Mouse (Mus musculus): ENCODE measurements at regions not wholly inside any gene's neighbourhood (a gene's known extent, or its start where the extent isn't known, plus 50 kb on each side); places are given as distances from the start of the nearest gene placed in this dataset.

DNA sequence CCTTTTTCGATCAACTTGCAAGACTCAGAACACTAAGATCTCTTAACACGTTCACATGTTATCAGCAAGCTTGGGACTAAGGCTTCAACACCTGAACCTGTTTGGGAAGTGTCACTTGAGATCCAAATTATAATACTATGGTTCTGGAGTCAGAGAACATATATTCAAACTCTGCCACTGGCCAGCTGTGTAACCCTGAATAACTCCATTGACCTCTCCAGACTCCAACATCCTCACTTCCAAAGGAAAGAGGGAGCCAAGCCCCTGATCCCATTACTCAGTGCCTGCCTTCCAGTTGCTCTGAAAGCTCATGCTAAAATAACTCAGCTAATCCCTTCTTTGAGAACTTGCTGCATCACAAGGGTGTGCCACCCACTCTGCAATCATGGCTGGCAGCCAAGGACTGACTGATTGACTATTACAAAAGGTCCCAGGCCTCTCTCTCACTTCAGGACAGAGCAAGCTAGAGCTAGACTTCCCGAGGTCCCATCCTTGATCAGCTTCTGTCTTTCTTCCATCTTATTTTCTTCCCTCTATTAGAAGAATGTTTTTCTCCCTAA lies 58.8 kb upstream of the 9330182O14Rik start:
- no peaks in the 10 kb centered on the region for H3K4me1 ChIP-seq (ENCODE audit: control insufficient read depth, insufficient read depth, low read depth, low read length)
- no peak overlapping the region for H3K4me3 ChIP-seq (ENCODE audit: low read length)
- WGBS: 75% methylated on average over 3 of the region's 3 CpGs
- no peak for ATAC-seq
- no peak overlapping the region for H3K27ac ChIP-seq (ENCODE audit: low read depth, low read length)
- H3K9me3 ChIP-seq (ENCODE audit: control insufficient read depth, low read length): no peaks in the 10 kb centered on the region
- no peak overlapping the region for H3K4me2 ChIP-seq (ENCODE audit: low read length)
- H3K9ac ChIP-seq (ENCODE audit: low read depth, low read length): no peak overlapping the region
- no peaks in the 10 kb centered on the region for H3K36me3 ChIP-seq (ENCODE audit: control insufficient read depth, insufficient read depth, low read length)
- H3K27me3 ChIP-seq (replicated peaks; ENCODE audit: control insufficient read depth, insufficient read depth, low read length): no peaks in the 10 kb centered on the region

DNA sequence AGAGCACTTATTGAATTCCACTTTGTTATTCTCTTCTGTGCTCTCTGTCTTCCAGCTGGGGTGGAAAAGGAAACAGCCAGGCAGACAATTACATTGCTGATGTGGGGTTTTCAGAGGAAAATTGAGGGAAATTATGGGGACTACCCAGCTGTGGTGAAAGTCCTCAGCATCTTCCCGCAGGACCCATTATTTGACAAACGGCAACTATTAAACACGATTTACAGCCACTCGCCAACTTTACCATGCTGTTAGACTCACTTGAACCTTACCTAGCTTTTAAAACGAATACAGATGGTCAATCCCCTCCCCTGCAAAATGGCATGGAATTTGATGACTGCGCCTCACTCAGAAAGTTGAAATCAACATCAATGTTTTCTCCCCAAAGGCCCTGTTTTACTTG lies 54.3 kb upstream of the 9330182O14Rik start:
- ATAC-seq: no peak
- Histone ChIP-seq H3K27me3 (replicated peaks; ENCODE audit: control insufficient read depth, insufficient read depth, low read length) (no peaks in the 10 kb centered on the region), H3K36me3 (ENCODE audit: control insufficient read depth, insufficient read depth, low read length) (no peaks in the 10 kb centered on the region), H3K27ac (ENCODE audit: low read depth, low read length) (no peak overlapping the region), H3K4me1 (ENCODE audit: control insufficient read depth, insufficient read depth, low read depth, low read length) (no peaks in the 10 kb centered on the region), H3K9me3 (ENCODE audit: control insufficient read depth, low read length) (no peaks in the 10 kb centered on the region), H3K9ac (ENCODE audit: low read depth, low read length) (no peak overlapping the region), H3K4me2 (ENCODE audit: low read length) (no peak overlapping the region), H3K4me3 (ENCODE audit: low read length) (no peak overlapping the region)
- WGBS: 80% methylated on average over 6 of the region's 6 CpGs
